Mouse (Mus musculus) thymus, postnatal 36 days (tissue): Measurements from ENCODE around the gene Ccdc81.

Experiments used
- DNase-seq, 2 experiments: peaks; one replicate each; pipeline ENCODE4 v3.0.0; 2022; ENCODE audit warnings: mixed read lengths in 2 of 2

Gene Ccdc81

DNA sequence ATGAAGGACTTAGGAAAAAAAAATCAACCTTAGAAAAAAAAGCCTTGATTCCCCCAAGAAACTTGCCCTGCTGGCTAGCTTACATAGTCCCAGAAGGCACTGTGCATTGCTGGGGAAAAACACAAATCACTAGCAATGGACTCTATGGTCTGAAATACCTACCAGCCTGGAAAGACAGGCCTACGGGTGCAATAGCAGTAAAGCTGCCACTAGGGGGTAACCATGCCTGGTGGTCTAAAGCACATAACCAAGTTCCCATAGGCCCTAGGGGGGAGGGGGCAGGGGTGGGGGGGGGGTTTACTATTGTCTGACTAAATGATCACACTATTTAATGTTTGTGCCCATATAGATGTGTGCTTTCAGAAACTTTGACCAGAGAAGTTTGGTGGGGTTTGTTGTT is 38.7 kb downstream of the Ccdc81 start:
- DNase-seq: no peak

DNA sequence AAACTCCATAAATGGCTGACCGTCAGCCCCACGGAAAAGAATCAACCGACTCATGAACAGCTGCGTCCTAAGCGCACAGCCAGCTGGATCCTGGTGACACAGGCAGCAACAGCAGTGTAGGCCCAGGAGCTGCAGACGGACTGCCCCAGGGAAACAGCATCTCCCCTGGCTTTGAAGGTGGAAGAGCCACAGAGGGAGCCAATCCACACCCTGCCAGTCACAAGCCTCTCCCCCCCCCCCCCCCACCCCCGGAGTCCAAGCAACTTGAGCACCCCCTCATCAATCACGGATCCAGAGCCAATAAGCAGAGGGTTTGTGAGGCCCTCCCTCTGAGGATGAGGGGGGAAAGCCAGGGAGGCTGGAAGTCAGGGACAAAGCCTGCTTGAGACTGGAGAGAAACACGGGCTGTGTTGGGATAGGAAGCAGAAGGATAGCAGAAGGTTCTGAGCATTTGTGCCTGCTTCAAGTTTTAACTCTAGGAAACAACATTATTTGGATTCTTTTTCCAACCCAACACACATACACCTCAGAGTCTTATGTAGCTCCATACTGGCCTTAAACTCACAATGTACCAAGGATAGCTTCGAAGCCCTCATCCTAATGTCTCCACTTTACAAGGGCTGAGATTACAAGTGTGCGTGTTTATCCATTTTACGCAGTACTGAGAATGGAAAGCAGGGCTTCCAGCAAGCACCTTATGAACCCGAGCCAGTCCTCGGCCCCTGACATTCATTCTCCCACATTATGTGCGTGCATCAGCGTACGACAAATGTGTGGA is 46.8 kb downstream of the Ccdc81 start:
- no peak for DNase-seq

DNA sequence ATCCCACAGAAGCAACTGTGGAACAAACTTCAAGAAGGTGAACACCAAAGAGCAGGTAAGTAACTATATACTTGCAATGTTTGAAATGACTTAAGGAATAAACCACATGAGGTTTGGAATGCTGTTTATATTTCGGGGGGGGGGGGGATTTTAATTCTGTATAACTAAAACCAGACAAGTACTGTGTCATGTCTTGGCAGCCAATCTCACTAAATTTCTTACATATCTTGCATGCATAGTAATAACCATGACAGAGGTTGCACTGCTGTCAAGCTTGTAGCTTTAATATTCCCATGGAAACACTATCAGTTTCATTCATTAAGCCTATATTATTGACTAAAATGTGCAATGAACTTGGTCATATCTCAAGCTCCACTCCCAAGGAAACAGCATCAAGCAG is 48.2 kb downstream of the Ccdc81 start:
- DNase-seq: no peak

DNA sequence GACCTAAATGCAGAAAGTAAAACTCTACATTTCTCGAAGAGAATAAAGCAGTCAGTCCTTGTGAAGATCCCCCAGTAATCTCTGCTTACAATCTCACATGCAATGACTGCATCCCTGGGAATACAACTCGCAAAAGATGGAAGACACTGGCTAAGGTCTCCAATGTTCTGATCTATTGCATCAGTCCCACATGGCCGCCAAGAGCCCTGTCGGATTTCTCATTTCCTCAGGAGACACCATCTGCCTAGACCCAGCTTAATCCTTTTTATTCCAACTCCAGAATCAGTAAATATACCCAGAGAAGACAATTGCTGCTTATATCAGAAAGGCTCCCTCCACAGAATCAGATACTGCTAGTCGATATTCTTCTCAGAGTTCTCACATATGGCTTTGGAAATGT is 50.3 kb downstream of the Ccdc81 start:
- DNase-seq: no peak

DNA sequence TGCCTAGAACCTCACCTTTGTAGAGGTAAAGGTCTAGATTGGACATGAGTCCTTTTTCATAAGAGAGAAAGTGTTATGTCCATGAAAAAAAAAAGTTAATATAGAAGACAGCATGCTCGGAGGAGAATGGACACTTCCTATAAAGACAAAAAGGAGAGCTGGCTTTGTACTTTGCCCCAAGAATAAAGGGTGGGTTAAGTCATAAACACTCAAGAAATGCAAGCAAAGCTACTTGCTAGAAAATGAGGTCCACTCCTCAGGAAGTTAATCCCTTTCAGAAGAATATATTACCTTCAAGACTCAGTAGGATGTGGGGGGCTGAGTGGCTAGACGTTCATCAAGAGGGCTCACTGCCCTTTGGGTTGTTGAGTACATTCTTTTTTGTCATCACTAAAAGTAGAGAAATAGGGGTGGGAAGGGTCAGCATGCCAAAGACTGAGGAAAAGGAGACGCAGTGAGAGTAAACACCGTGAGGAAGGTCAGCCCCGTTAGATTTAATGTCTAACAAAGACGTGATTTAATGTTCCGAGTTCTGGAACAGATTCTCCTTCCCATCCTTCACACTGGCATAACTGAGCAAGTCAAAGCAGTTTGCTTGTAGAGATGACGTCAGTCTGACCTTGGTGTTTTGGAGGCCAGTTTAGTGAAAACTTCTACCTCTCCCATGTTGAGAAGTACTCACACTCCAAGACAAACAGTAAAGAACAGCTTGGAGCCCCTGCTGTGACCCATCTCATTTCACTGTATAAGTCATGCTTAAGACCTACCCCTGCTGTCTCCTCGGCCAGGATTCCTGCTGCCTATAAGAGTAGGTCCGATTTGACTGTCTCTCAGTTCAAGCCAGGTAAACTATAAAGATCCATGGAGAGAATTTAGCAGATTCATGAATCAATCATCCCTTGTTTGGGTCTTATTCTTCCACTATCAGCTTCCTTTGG is 51.0 kb downstream of the Ccdc81 start:
- no peak for DNase-seq

DNA sequence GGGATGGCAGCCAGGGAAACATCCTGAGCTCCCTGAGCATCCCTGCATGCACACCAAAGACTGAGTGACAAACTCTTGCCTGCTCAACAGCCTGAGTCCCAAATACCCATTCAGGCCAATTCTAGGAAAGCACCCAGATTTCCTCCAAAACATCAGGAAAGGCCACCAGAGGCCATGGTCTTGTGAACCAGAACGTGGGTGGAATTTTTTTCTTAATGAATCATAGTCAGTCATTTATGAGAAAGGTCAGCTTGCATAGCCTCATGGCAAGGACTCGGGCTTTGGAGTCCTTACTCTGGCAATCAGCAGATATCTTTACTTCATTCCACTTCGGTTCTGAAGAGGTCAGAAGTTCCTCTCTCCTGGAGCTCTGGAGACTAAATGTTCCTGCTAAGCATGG is 52.9 kb downstream of the Ccdc81 start:
- no peak for DNase-seq

DNA sequence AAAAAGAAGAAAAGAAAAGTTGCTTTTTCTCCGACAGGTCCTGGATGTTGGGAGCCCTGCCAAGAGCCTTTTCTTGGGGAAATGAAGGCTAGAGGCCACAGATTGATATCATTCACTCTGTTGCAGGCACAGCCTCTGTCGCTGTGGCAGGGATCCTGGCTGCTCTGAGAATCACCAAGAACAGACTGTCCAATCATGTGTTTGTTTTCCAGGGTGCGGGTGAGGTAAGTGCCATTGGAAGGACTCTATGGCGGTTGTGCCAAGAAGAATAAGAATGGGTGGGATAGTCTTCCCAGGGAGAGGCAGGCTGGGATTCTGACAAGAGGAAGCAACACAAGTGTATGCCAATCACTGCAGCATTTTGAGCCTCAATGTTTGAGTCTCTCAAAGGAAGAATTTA is 57.8 kb downstream of the Ccdc81 start:
- no peak for DNase-seq

DNA sequence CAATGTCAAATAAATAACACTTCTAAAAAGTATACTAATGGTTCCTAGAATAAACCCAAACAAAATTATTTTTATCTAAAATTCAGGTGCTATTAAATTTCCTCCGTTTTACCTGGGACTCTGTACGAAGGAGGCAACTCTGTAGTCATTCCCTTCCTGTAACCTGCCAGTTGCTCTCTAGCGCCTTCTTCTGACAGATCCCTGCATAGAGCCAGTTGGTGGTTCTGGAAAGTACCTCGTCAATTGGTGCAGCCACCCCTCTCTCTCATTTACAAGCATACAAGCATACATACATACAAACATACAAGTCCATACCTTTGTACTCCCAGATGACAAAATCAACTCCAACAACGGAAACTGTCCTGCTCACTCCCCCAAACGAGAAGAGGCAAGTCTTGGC is 59.9 kb downstream of the Ccdc81 start:
- DNase-seq: peak; percentile 13 to 27

DNA sequence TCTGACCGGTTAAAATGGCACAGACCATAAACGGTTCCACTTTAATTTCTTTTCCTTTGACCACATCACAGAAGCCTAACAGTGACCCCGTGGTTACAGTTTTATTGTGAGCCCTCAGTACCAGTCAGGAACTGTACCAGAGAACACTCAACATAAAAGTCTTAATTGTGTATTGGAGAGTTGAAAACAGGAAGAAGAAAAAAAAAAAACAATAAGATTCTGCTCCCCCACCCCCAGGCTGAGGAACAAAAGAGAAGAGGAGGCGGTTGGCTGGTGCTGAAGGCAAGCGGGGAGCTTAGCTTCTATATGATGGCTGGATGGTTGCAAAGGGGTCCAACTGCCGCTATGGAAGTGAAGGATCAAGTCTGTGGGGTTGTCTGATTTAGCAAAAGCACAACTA is 60.3 kb downstream of the Ccdc81 start:
- no peak for DNase-seq

DNA sequence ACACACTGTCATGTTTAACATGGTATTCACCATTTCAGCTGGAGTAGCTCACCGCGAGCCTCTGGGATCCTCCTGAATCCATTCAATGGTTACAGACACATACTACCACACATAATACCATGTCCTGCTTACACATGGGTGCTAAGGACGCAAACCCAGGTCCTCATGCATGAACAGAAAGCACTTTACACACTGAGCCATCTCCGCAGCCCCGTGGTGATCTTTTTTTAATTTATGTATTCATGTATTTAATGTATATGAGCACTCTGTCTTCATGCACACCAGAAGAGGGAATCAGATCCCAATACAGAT is 61.1 kb downstream of the Ccdc81 start:
- no peak for DNase-seq

DNA sequence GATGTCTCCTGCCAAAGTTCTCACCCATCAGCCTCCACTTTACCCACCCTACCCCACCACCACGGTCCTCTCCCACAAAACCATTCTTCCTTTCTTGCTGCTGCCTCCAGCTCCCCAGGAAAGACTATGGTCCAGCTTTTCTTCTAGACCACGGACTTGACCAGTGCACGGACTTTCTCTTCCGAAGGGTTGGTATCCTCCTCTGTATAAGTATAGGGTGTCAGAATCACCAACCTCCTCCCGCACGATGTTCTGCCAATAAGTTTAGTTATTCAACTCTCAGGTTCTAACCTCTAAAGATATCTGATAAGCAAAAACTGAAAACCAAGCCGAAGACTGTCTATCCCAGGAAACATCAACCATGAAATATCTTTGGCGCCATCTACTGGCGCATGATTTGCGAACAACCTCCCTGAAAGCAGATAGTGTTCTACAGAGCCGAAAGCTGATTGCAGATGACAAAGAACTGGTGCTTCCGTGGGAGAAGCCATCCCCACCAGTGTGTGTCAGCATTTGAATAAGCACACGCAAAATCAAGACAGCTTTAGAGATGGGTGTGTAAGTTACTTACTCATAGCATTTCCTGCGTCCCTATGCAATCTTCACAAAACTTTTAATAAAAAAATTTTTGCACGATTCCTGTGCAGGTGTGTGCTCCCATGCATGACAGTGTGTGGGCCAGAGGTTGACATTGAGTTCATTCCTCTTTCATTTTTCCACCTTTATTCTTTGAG is 61.6 kb downstream of the Ccdc81 start:
- DNase-seq: peak; percentile 48 to 62

DNA sequence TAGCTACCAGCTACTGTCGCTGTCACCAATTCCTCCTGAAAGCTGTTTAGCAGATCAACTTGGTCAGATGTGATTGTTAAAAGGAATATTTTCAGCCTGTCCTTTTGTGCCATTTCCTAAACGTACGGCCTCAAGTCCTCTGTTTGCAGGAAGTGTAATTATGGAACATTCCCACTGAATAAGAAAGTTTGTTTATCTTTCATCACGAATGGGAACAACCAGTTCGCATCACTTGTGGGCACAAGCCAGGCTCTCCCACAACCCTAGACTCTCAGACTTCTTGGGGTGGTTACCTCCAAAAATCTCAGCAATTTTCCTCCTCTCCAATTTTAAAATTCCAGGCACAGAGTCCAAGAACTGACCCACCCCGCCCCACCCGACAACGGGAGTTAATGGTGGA is 63.7 kb downstream of the Ccdc81 start:
- DNase-seq: no peak

DNA sequence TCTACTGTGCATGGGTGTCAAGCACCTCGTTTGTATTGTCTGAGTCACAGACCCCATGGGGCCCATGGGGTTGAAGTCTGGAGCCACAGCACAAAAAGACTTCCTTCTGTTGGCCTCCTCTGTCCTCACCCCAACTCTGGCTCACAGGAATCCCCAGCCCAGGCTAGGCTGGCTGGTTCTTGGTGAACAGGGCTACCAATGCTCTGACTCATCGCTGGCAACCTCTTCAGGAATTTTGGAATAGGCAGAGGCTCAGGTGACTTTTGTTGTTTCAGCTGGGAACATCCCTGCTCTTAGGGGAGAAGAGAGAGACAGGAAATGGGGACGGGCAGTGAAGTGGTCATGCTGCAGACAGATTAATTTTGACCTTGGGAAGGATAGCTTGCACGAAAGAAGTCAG is 65.6 kb downstream of the Ccdc81 start:
- DNase-seq: no peak

DNA sequence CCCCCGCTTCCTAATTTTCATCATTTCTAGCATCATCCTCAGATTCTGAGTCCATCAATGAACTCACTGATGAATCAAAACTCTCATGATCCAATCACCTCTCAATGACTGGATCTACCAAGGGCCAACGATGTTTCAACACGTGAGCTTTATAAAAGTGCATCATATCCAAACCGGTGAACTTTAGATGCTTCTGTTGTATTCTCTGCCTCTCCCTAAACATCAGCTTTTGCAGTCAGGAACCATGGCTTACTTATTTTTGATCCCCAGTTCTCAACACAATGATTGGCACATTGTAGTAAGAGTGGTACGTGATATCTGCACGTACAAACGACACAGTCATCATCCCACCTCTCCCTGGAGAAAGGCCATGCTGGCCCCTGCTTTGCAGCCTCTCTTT is 66.8 kb downstream of the Ccdc81 start:
- DNase-seq: no peak

DNA sequence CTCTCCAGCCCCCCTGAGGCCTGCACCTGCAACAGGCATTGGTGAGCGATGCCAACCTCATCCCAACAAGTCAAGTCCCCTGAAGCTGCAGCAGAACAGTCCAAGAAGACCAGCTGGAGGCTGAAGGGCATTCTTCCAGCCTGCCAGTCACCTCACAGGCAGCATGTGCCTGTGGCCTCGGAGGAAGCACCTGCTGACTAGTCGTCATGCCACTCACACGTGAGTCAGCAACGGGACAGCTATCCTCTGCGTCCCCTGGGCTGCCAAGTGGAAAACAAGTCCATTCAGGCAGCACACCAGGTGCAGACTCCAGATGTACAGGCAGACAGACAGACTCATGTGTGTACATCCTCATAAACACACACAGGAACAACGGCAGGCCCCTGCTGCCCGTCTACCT is 67.9 kb downstream of the Ccdc81 start:
- no peak for DNase-seq

DNA sequence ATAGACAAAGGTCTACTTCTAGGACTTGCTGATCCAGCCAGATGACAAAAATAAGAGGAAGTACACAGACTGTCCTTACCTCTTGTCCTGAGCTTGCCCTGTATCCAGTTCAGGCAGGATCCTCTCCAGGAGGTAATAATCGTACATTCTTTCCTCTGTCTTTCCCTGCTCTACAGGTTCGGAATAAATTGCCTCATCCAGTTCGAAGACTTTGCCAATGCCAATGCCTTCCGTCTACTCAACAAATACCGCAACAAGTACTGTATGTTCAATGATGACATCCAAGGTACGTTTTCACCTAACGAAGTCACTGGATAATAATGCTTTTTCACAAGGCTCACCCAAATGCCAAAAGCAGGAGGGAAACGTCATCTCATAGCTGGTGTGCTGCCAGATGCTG is 69.9 kb downstream of the Ccdc81 start:
- DNase-seq: no peak

DNA sequence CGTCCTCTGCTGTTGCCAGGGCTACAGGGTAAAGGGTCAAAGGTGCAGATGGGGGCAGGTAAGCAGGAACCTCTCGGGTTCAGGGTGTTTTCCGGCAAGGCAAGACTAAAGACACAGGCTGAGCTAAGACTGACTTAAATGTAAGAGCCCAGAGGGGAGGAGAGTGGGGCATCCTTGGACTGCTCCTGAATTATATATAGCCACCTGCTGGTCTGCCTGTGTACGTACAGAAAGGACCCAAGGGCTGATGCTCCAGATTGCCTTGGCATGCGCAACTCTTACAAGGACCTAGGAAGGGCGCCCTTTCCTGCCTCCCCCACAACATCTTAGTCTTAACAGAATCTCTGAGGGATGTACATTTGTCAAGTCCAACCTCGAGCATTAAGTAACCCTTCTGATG is 74.2 kb downstream of the Ccdc81 start:
- DNase-seq: no peak

DNA sequence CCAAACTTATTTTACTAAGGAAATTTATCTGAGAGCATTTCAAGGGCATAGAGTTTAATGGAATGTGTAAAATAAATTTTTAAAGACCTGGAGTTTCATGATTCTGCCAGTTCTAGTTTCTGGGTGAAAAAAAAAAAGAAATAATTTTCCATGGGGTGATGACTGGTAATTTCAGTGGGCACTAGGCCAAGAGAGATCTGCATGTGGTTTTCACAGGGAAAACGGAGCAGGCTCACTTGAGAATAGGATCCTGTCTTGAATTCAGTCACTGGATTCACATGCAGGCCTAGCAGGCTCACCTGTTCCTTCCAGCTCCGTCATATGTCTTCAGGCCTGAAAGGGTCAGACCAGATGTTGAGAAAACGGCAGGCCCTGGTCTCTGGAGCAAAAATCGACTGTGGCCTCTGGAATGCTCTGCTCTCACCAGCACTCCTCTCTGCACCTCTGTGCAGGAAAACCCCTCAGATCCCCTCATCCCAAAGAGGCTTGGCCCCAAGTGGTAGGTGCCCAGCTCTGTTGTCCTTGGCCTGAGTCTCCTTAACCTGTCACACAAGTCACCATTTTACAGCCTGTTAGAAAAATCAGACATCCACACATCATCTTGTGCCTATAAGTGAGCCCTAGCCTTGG is 74.9 kb downstream of the Ccdc81 start:
- no peak for DNase-seq
